Mouse (Mus musculus): ENCODE measurements around the gene Uaca.
A peak's percentile ranks its signal among the peaks of the same experiment; 100 is the strongest.

Uaca gene

DNA sequence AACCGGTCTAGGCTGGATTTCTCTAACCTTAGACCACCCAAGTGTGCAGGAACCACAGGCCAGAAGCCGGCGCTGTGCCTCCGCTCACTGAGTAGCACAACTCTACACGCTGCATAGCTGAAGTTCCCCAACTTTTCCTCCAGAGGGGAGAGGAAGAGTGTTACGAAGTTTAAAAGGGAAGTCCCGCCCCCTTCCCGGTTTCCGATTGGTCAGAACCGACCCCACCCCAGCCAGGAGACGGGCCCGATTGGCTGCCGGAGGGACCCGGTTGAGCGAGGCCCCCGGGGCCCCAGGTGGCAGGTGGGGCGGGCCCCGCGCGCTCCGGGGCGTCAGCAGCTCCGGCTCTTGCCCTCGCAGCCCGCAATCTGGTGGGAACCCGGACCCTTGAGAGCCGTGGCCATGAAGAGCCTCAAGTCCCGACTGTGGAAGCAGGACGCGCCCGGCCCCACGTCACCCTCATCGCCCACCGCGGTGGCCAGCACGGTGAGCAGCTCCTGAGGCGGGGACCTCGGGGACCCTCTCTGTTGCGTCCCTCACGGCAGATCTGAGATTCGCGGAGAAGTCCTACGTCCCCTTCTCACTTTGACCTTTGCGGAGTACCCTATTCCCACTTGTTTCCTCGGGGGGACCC is at the start of gene Uaca:
TSS of gene Uaca (plus strand) at position 333 of the 631 bp plus-strand sequence.
- peak; percentile 96 for DNase-seq (ENCODE audit: low spot score)

DNA sequence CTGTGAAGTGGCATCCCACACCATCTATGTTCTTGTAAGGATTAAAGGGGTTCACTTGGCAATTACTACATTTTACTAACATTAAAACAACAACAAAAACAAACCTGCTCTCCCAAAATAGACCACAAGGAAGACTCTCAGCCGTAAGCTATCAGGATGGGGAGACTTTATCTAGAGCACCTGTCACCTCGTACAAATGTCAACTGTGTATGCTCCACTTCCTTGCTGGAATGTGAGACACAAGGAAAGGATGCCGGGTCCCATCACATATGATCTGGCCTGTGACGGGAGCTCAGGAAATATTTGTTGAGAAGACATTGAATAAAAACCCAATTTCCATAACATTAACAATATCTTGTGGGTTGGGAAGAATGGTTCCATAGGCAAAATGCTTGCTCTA is 49.4 kb upstream of the Uaca start:
- no peak for DNase-seq (ENCODE audit: low spot score)

DNA sequence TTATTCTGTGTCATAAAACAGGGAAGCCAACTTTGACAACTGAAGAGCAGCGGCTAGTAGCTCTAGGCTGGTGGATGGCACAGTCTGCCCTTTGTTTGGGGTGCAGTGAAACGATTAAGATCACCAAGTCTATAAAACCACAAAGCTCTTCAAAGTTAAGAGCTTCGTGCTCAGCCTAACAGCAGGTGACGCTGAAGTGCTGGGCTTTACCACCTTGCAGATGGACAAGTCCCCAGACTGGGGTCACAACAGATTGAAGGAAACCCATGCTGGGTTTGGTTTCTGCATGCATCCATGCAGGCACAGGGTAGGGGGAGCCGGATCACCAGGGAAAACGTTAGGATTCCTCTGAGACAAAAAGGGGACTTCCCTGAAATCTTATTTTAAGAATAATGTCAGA is 47.8 kb upstream of the Uaca start:
- no peak for DNase-seq (ENCODE audit: low spot score)

DNA sequence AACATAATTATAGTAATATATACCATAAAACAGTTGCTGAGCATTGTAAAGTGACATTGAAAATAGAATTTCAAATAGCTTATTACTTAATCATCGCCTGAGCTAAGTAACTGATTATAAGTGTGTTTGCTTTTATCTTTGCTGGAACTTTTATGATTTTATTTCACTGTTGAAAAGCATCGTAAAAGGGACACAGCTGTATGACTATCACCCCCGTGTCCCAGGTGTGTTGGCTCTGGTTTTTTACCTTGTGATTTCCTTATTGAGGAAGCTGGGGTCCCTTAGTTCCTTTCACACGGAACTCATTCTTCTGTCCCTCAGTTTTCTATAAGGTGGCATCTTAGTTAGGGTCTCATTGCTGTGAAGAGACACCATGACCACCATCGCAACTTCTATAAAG is 46.7 kb upstream of the Uaca start:
- no peak for DNase-seq (ENCODE audit: low spot score)

DNA sequence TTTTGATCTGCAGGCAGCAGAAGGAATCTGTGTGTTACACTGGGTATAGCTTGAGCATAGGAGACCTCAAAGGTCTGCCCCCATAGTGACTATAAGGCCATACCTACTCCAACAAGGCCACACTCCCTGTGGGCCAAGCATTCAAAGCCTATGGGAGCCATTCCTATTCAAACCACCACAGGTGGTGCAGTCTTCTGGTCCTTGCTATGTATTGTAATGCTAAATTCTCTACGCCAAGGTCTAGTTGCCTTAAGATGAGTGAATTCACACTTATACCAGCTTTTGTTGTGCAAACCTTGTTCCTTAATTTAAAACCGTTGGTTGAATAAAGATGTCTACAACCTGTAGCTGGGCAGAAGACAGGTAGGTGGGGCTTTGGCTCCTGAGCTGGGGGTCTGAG is 46.2 kb upstream of the Uaca start:
- no peak for DNase-seq (ENCODE audit: low spot score)

DNA sequence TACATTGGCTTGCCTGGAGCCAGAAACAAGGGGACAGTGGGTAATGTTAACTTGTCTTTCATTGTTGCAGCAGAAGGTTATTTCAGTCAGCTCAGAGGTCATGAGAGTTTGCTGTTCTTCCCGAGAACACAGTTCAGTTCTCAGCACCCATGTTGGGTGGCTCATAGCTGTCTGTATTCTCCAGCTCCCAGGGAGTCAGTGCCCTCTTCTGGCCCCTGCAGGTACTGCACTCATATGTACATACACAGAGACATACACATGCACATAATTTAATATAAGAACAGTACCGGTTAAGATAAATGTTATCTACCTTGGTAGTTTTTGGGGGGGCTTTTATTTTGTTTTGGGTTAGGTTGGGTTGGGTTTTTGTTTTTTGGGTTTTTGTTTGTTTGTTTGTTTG is 45.2 kb upstream of the Uaca start:
- DNase-seq (ENCODE audit: low spot score): no peak

DNA sequence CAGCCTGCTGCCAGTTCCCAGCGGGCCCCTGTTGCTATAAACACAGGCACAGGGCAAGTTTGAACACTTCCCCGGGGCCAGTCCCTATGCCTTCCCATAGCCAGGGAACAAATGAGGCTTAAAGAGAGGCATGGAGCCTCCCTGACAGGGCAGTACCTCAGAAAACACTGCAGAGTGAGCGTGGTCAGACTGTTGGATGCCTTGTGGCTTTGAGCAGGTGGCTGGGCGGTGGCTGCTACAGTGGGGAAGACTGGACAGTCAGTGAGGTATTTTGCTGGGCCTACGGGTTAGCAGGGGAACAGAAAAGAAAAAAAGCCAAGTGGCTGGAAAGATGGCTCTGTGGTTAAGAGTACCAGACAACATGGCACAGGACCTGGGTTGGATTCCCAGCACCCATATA is 43.2 kb upstream of the Uaca start:
- DNase-seq (ENCODE audit: low spot score): no peak

DNA sequence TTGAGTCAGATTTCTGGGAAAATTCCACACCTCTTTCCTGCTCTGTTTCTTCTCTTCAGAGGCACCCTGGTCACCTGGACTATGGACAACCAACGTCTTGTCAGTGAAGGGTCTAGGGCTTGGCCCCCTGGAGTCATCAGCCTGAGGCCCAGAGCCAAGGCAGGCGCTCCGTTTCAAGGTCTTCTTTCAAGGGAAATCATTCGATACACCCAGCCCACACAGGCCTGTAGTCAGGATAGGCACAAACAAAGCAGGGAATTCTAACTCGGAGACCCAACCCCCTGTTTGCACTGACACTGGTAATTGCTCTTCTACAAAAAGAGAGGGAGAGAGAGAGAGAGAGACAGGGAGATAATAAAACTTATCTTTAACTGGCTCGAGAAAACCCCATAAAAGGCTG is 42.4 kb upstream of the Uaca start:
- DNase-seq (ENCODE audit: low spot score): no peak

DNA sequence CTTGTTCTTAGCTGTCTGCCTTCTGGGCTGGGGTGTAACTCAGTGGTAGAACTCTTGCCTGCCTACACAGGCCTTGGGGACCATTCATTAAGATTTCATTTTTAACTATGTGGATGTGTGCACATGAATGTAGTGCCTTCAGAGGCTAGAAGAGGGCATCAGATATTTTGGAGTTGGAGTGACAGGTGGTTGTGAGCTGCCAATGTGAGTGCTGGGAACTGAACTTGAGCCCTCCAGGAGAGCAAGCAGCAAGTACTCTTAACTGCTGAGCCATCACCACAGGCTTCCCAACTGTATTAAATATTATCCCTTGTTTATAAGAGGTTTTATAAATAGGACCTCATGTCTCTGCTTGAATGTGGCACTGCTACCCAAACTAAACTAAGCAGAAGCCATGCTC is 41.7 kb upstream of the Uaca start:
- no peak for DNase-seq (ENCODE audit: low spot score)

DNA sequence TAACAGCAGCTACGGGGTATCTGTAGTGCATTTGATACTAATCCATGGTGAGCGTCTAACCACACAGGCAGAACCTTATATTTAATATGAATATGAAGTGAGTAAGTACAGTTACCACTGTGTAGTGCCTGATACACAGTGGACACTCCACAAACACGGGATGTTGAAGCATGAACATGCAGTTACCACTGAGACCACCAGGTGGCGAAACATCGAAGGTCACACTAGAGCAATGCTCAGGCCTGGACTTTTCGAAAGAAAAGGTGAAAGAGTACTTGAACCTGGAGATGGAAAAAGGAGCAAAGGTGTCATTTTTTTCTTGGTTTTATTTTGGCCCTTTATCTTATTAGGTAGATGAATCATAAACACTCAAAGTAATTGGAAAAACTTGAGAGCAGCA is 38.1 kb upstream of the Uaca start:
- peak; percentile 81 for DNase-seq (ENCODE audit: low spot score)

DNA sequence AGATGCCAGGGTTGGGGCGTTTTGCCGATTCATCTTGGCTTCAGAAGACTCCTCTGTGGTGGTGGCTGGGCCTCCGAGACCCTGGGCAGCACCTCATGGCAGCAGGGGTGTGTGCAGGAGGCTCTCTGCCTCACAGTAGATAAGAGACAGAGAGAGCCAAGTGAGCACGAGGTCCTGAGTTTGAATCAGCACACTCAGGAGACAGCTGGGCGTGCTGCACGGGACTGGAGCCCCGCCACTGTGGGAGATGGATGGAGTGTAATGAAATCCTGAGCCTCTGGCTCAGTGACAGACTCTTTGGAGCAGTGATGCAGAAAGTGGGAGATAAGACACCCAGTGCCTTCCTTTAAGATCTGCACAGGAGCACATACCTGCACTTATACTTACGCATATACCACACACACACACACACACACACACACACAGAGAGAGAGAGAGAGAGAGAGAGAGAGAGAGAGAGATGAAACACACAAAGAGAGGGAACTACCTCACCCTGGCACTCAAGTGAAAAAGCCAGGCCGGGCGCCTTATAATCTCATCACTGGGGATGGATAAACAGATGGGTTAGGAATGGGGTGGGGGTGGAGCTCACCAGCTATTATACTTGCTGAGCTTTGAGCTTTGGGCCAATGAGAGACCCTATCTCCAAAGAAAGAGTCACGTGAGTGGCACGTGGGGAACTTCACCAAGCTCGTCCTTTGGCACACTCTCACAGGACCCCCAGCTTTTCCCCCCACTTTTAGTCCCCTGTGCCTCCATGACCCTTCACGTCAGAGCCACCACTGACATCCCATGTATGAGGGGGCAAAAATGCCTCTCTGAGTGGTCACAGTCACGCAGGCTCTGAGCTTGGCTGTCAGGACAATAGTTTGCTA is 37.2 kb upstream of the Uaca start:
- no peak for DNase-seq (ENCODE audit: low spot score)

DNA sequence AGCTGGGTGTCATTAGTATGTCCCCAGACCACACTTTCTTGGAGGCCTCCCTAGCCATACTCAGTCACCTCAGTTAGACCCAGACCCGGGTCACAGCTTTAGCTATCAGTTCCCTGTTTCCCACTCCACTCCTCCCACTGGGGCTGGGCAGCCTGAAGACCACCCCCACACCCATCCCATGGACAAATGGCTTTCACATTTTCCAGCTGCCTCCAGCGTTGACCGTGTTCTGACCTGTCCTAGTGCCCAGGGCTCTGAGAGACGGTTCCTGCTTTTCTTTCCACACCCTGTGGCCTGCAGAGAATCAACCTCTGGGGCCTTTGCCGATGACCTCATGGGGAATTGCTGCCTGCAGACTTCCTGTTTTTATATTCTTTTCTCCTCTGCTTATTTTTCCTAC is 36.5 kb upstream of the Uaca start:
- no peak for DNase-seq (ENCODE audit: low spot score)

DNA sequence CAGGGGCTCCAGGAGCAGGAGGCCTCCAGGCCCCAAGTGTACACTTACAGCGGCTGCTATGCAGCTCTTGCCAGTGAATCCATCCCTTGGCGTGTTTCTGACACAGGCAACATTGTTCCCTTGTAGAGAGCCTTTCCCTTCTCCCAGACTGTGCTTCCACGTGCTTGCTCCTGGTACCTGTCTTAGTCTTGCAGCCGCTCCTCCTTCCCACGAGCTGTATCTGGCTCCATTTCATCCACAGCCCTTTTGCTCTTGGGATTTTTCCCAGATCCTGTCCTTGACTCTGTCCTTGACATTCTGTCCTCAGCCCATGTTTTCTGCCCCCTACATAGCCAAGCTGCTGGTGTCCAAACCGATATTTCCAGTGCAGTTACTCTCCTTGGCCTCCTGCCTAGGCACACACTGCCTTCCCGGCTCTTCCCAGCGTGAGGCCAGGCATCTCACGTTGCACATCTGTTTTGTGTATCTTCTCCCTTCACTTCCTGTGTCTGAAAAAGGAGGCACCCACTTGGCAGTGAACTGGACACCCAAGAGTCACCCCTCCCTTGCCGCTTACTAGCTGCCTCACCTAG is 34.8 kb upstream of the Uaca start:
- no peak for DNase-seq (ENCODE audit: low spot score)

DNA sequence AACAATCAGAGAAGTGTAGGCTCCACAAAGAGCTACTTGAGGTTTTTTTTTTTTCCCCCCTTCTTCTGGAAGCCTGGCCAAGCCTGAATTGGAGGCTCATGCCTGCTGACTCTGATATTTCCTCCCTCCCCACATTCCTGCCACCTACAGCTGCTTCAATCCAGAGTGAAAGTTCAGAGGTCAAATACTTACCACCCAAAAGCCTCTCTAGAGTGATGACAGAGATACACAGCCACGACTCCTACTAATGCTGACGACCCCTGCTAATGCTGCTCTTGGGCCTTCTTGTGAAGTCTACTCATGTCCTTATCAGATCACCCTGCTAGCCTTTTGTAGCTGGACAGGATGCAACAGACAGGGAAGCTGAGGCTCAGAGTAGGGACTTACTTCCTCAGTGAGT is 29.2 kb upstream of the Uaca start:
- DNase-seq (ENCODE audit: low spot score): no peak

DNA sequence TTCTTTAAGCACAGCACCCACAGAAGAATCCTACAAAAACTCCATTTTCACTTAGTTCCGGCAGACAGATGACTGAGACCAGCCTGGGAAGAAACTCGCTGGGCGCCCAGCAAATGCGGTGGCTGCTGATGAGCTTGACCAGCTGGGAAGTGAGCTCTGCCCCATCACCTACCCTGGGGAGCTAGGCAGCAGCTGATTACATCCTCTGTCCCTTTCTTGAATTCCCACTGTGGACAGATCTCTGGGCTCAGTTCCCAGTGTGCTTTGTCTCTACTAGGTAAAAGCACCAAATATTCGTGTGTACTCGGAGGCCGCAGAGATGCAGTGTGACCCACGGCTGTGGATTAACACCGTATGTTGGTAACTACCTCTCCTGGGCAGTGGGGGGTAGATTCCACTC is 25.9 kb upstream of the Uaca start:
- DNase-seq (ENCODE audit: low spot score): no peak

DNA sequence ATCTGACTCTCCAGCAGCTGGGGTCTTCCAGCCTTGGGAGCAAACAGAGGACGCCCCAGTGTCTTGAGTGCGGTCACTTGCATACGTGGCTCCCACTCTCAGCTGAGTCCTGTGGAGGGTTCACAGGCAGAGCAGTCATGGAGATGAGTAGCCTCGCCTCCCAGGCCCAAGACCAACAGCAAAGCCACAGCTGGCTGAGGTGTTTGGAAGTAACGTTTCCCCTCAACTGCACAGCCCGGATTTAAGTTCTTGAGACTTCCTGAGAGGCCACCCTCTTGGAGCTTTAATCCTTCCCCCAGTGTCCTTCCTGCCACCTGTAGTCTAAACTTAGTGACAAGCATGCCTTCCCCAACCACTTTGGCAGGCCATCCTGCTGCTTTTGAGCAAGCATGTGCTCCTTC is 24.6 kb upstream of the Uaca start:
- DNase-seq (ENCODE audit: low spot score): no peak

DNA sequence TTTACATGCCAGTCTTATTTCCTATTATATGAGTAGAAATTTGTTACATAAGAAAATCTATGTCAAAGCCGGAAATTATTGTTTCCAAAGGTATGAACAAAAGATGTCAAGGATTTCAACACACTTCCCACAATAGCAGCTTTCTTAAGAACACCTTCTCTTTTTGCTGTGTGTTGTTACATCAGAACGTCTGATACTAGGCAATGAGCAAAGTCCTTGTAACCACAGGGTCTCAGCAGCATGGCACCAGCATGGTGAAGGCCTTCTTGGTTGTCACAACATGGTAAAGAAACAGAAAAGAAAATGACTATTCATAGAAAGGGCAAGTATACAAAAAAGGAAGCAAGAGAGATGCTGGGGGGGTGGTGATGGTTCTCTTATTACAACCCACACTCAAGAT is 20.6 kb upstream of the Uaca start:
- no peak for DNase-seq (ENCODE audit: low spot score)

DNA sequence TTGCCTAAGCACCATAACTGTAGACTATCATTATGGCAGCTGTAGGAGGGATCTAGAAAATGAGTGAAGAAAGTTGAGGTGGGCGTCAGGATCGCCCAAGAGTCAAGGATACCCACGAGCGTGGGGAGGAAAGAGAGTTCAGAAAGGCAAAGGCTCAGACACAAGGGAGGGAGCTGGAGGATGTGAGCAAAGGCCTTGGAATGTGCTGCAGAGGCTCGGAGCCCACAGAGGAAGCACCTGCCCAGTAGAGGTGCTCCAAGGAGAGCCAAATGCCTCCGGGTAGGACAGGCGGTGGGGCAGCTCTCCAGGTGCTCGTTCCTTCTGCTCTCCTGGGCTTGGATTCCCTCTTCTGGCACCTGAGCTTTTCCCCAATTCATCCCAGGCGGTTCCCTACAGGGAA is 17.4 kb upstream of the Uaca start:
- DNase-seq (ENCODE audit: low spot score): peak; percentile 28

DNA sequence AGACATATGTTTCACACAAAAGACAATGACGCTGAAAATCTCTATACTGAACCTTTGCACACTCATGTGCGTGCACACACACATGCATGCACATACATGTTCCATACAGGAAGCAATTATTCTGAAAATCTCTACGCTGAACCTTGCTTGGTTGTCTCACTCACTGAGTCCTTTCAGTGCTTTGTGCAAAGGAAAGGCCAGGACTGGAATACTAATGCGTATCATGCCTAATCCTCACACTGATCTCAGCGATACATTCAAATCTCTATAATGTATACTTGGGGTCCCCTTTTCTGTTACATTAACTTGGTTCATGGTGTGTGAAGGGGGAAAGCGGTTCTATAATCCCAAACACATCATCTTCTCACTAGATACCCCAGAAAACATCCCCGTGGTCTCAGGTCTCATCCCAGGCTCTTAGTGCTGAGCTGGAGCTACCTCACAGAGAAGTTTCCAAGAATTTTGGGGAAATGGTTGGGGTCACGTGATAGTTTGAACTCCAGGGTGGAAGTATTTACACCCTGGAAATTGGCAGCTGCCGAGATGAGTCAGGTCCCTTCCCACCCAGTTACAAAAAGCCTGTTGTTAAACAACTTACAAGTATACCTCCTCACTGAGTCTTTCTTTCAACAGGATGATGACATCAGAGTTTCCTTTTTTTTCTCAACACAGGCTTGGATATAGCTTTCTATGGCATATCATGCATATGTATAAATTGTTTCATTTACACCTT is 12.1 kb upstream of the Uaca start:
- DNase-seq (ENCODE audit: low spot score): no peak

DNA sequence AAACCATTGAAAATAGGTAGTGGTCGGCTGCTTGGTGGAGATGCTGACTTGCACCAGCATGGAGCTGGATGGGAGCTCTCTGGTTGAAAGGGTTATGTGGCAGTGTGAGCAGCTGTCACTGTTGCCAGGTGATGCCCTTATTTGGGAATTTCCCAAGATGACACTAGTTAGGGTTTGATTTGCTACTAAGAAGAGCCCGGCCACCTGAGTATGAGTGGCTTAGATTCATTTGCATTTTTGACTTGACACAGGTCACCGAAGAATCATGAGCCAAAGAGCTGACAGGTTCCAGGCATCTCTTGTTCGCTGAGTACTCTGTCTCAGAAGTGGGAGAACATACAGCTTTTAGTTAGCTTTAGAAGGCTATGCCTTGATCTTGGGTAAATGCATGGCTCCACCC is 9.3 kb upstream of the Uaca start:
- DNase-seq (ENCODE audit: low spot score): no peak

DNA sequence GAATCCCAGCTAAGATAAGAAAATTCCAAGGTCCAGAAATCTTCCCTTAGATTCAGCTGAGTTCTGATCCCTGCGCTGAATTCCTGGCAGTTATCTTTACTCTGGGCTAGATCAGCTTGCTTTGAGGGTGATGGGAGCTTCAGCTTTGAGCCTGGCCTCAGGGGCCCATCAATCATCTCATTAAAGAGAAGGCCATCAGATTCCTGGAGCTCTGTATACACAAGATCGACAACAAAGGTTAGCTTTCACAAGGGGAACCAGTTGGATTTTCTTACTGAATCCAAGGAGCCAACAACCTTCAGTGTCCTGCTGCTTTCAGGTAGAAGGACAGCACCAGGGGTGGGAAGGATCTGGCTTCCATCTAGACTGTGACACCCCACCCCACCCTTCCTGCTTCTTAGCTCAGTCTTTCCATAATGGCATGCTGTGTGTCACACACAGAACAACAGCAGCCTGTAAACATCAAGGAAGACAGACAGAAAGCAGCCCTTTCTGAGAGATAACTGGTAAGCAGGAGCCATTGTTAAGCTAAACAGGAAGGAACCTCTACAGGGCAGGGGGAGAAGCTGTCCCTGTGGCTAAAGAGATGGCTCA is 6.7 kb upstream of the Uaca start:
- no peak for DNase-seq (ENCODE audit: low spot score)

DNA sequence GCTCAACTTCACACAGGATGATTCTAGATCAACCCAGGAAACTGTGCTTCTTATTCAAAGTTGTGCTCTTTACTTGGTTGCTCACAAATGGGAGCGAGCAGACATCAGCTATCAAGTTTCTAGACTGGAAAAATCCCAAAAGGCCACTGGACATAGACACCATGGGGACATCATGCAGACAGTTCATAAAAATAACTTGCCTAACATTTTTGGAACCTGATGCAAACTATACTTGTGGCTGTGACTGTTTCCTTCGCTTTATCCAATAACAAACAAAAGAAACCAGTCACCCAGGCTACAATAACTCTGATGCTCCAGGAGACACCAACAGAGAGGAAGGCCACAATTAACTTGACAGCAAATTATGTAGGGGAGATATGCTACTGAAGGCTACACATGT is 4.1 kb upstream of the Uaca start:
- no peak for DNase-seq (ENCODE audit: low spot score)
